Mouse (Mus musculus) spleen, adult 2 months (tissue): ENCODE measurements at regions not wholly inside any gene's neighbourhood (a gene's known extent, or its start where the extent isn't known, plus 50 kb on each side); places are given as distances from the start of the nearest gene placed in this dataset.

ENCODE experiments used
- CTCF ChIP-seq: fragments of 200-500 bp; IDR thresholded peaks from 2 replicates; pipeline ENCODE4 v1.5.1; 2011; ENCODE audit warnings: mild to moderate bottlenecking, inconsistent platforms; ENCODE audit not compliant: insufficient read depth, insufficient read length, insufficient replicate concordance; ENCODE audit errors: extremely low read depth
- POLR2A ChIP-seq: fragments of 200-500 bp; IDR thresholded peaks from 2 replicates; pipeline ENCODE4 v1.6.1; 2011; ENCODE audit warnings: low read depth, low read length, inconsistent platforms

DNA sequence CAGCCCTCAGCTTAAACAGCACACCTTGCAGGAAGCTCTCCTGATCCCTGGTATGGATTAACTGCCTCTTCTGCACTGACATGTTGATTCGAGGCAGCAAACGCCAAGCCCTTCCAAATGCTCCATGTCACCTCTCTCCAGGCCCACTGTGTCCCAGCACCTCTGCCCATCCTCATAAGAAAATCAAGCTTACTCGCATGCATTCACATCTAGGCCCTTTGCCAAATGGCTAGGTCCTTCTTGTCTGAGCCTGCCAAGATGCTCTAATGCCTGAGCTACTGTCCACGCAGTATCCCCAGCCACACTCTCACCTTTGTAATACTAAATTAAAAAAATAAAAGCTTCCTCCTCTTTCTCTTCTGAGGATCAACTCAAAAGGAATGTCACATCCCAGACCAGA lies 588.7 kb upstream of the Cdh11 start:
- TF ChIP-seq CTCF, result no peak
- no peak for TF ChIP-seq POLR2A
